Mouse (Mus musculus) liver, embryonic 14.5 days (tissue): ENCODE results near the gene Gm49661.

ENCODE experiments used
- CTCF ChIP-seq: IDR thresholded peaks from 2 replicates; pipeline ENCODE4 v1.5.1; 2016; ENCODE audit warnings: antibody characterized with exemption, low read depth, control low read depth
- EP300 ChIP-seq: IDR thresholded peaks from 2 replicates; pipeline ENCODE4 v1.6.1; 2016; ENCODE audit warnings: antibody characterized with exemption, low read depth

DNA sequence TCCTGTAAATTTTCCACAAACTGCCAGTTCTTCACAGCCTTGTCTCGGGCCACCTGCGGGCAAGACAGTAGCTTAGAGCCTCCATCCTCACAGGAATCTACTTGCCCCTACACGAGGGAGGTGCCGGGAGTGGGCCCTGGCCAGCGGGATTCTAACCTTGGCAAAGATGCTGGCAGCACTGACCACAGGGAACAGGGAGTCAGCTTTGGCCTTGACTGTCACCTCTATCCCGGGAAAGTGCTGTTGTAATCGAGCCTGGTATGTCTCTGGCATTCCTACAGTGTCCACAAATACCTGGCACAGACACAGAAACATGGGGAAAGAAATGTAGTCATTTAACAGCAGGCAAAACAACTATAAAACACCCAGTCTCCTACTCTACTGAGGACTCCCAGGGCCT, 9.4 kb downstream of the Gm49661 start:
- no peak for TF ChIP-seq CTCF
- no peak for TF ChIP-seq EP300
